Mouse (Mus musculus) frontal cortex, adult 2 months (tissue): Measurements from ENCODE around the gene 5730596B20Rik. TPM values are rescaled to one million over a fixed set of nuclear protein-coding genes. Genes with fewer than 3 reads are reported as not detected.

Experiments used
- DNase-seq, 2 experiments: peaks; one replicate each; pipeline ENCODE4 v3.0.0; 2022; ENCODE audit warnings: low spot score in 1 of 2; ENCODE audit errors: extremely low spot score in 1 of 2
- polyA plus RNA-seq: library from polyadenylated mRNA; depleted of rRNA; stranded (reverse); fragments of >200 nt; gene quantifications from 2 replicates; pipeline ENCODE4 v1.2.3, GENCODE M21; 2012; rRNA removed

The 5730596B20Rik gene
- not detected in 2 replicates for polyA plus RNA-seq

- no peak for DNase-seq
Measured at GRCm38 (mm10) chr6:52177061-52177735, at the start of gene 5730596B20Rik. Gene 5730596B20Rik (plus strand): TSS chr6:52177498.

GRCm38 (mm10) chr6:52137841-52138535, 39.3 kb upstream of the 5730596B20Rik start:
- DNase-seq: no peak

- no peak for DNase-seq
Measured at GRCm38 (mm10) chr6:52138576-52138975, 38.7 kb upstream of the 5730596B20Rik start.

- DNase-seq: no peak
Measured at GRCm38 (mm10) chr6:52139115-52139514, 38.2 kb upstream of the 5730596B20Rik start.

- DNase-seq: no peak
Measured at GRCm38 (mm10) chr6:52150401-52150966, 26.8 kb upstream of the 5730596B20Rik start.

GRCm38 (mm10) chr6:52151571-52151970, 25.7 kb upstream of the 5730596B20Rik start:
- DNase-seq: no peak

GRCm38 (mm10) chr6:52152226-52153193, 24.8 kb upstream of the 5730596B20Rik start:
- no peak for DNase-seq

GRCm38 (mm10) chr6:52153270-52153669, 24.0 kb upstream of the 5730596B20Rik start:
- DNase-seq: no peak

- no peak for DNase-seq
Measured at GRCm38 (mm10) chr6:52154044-52154443, 23.3 kb upstream of the 5730596B20Rik start.

- DNase-seq: no peak
Measured at GRCm38 (mm10) chr6:52155471-52155870, 21.8 kb upstream of the 5730596B20Rik start.

- DNase-seq: no peak
Measured at GRCm38 (mm10) chr6:52156551-52157200, 20.6 kb upstream of the 5730596B20Rik start.

- no peak for DNase-seq
Measured at GRCm38 (mm10) chr6:52157466-52158275, 19.6 kb upstream of the 5730596B20Rik start.

- DNase-seq: no peak
Measured at GRCm38 (mm10) chr6:52158276-52159051, 18.8 kb upstream of the 5730596B20Rik start, which contains the start of gene Hoxa1. Gene Hoxa1 (minus strand): TSS chr6:52158317.

GRCm38 (mm10) chr6:52159164-52159761, 18.0 kb upstream of the 5730596B20Rik start:
- DNase-seq: no peak

- no peak for DNase-seq
Measured at GRCm38 (mm10) chr6:52159979-52160378, 17.3 kb upstream of the 5730596B20Rik start.

- DNase-seq: no peak
Measured at GRCm38 (mm10) chr6:52160511-52161335, 16.6 kb upstream of the 5730596B20Rik start.
